Mouse (Mus musculus): Measurements from ENCODE around the gene AC170998.1. TPM values are rescaled to one million over a fixed set of nuclear protein-coding genes. Genes with fewer than 3 reads are reported as not detected.

Gene AC170998.1
- polyA plus RNA-seq, 1 experiment = 0.81 TPM

DNA sequence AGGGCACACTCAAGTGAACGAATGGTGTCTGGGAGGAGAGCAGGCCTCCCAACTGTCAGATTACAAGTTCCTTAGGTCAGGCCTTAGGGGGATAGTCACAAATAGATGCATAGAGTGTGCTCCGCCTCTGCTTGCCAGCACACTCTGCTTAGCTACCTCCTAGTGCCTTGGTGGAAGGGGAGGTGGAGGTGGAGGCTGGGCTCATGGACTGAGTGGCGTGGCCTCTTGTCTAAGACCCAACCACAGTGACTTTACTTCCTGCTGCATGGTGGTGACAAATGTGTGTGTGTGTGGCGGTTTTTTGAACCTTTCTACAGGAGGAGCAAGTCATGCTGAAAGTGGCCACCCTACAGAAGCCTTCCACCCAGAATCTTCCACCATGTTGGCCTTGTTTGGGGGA, 10.6 kb downstream of the AC170998.1 start:
- H3K36me3 ChIP-seq (ENCODE audit: control insufficient read depth, insufficient read depth, low read length) = peaks cover 8% of the 10 kb centered on the region
- TF ChIP-seq CTCF (IDR thresholded peaks at IDR 0.05; ENCODE audit: extremely low read depth, insufficient read depth, insufficient read length, insufficient replicate concordance) (no peak), POLR2A (IDR thresholded peaks at IDR 0.05; ENCODE audit: low read depth, low read length) (no peak)
- DNase-seq (ENCODE audit: low read depth in 1 of 2, low spot score in 2 of 2) = no peak
- no peaks in the 10 kb centered on the region for H3K27me3 ChIP-seq (ENCODE audit: control insufficient read depth, insufficient read depth, low read length)
- H3K27ac ChIP-seq (ENCODE audit: insufficient read depth, low read length) = no peak overlapping the region
- 44% methylated on average over 4 of the region's 4 CpGs for WGBS
- no peaks in the 10 kb centered on the region for H3K4me1 ChIP-seq (ENCODE audit: control insufficient read depth, insufficient read depth, insufficient read length)
- no peak overlapping the region for H3K4me3 ChIP-seq (ENCODE audit: extremely low read depth, insufficient read depth, insufficient read length)

DNA sequence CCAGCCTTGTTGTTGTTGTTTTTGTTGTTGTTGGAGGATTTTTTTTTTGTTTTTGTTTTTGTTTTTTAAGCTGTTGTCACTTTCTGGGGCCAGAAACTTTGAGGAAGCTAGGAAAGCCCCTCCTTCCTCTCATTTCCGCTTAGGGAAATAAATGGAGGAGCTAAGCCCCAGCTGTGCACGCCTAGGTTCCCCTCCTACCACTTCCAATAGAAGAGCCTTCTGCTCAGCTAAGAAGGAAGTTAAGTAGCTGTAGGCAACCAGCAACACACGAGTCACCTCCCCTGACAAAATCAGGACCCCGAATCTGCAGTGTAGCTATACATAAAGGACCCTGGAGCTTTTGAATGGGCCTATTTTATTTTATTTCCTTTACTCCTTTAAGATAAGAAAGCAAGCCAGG, 12.1 kb downstream of the AC170998.1 start:
- no peak for DNase-seq (ENCODE audit: low read depth in 1 of 2, low spot score in 2 of 2)
- Histone ChIP-seq H3K36me3 (ENCODE audit: control insufficient read depth, insufficient read depth, low read length) (peaks cover 18% of the 10 kb centered on the region), H3K27me3 (ENCODE audit: control insufficient read depth, insufficient read depth, low read length) (no peaks in the 10 kb centered on the region), H3K27ac (ENCODE audit: insufficient read depth, low read length) (no peak overlapping the region), H3K4me1 (ENCODE audit: control insufficient read depth, insufficient read depth, insufficient read length) (no peaks in the 10 kb centered on the region), H3K4me3 (ENCODE audit: extremely low read depth, insufficient read depth, insufficient read length) (no peak overlapping the region)
- no peak for TF ChIP-seq CTCF (IDR thresholded peaks at IDR 0.05; ENCODE audit: extremely low read depth, insufficient read depth, insufficient read length, insufficient replicate concordance)
- TF ChIP-seq POLR2A (IDR thresholded peaks at IDR 0.05; ENCODE audit: low read depth, low read length) = no peak
- 49% methylated on average over 4 of the region's 4 CpGs for WGBS

DNA sequence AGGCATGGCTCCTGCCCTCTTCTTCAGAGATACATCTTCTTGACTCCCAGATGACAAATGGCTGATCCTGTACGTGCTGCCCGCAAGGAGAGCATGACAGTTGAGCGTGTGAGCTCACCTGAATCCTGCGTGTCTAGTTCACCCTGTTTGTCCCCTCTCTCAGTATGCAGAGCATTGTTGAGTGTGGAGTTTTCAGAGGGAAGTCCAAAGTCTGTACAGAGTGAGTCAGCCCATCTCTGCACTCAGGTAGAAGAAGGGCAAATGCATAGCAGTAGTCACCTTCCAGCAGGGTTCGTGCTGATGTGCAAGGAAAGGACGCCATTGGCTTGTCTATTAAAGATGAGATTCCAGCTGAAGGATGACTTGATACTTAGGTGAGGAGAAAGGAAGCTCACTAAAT, 13.4 kb downstream of the AC170998.1 start:
- no peak for DNase-seq (ENCODE audit: low read depth in 1 of 2, low spot score in 2 of 2)
- Histone ChIP-seq H3K27me3 (ENCODE audit: control insufficient read depth, insufficient read depth, low read length) (no peaks in the 10 kb centered on the region), H3K4me3 (ENCODE audit: extremely low read depth, insufficient read depth, insufficient read length) (no peak overlapping the region), H3K27ac (ENCODE audit: insufficient read depth, low read length) (no peak overlapping the region), H3K4me1 (ENCODE audit: control insufficient read depth, insufficient read depth, insufficient read length) (no peaks in the 10 kb centered on the region), H3K36me3 (ENCODE audit: control insufficient read depth, insufficient read depth, low read length) (peaks cover 27% of the 10 kb centered on the region)
- 97% methylated on average over 6 of the region's 6 CpGs for WGBS
- TF ChIP-seq POLR2A (IDR thresholded peaks at IDR 0.05; ENCODE audit: low read depth, low read length) = no peak
- no peak for TF ChIP-seq CTCF (IDR thresholded peaks at IDR 0.05; ENCODE audit: extremely low read depth, insufficient read depth, insufficient read length, insufficient replicate concordance)

GRCm38 (mm10) chr17:28743145-28743866, 17.4 kb downstream of the AC170998.1 start:
- DNase-seq (ENCODE audit: low read depth in 1 of 2, low spot score in 2 of 2) = no peak
- no peak for TF ChIP-seq CTCF (IDR thresholded peaks at IDR 0.05; ENCODE audit: extremely low read depth, insufficient read depth, insufficient read length, insufficient replicate concordance)

DNA sequence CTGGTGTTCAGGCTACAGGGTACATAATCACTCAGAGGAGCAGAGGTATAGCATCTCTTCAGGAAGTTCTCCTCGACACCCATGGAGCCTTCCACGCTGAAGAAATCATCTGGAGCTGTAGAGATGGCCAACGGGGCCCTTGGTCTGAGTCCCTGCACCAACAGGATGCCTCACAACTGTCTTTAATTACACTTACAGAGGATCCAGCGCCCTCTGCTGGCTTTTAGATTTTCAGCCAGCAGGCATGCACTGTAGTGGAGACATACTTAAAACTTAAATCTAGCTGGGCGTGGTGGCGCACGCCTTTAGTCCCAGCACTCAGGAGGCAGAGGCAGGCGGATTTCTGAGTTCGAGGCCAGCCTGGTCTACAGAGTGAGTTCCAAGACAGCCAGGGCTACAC, 18.0 kb downstream of the AC170998.1 start:
- H3K27ac ChIP-seq (ENCODE audit: insufficient read depth, low read length) = no peak overlapping the region
- WGBS = 92% methylated on average over 9 of the region's 9 CpGs
- H3K4me1 ChIP-seq (ENCODE audit: control insufficient read depth, insufficient read depth, insufficient read length) = no peaks in the 10 kb centered on the region
- H3K4me3 ChIP-seq (ENCODE audit: extremely low read depth, insufficient read depth, insufficient read length) = no peak overlapping the region
- H3K27me3 ChIP-seq (ENCODE audit: control insufficient read depth, insufficient read depth, low read length) = no peaks in the 10 kb centered on the region
- TF ChIP-seq POLR2A (IDR thresholded peaks at IDR 0.05; ENCODE audit: low read depth, low read length) = no peak
- no peak for TF ChIP-seq CTCF (IDR thresholded peaks at IDR 0.05; ENCODE audit: extremely low read depth, insufficient read depth, insufficient read length, insufficient replicate concordance)
- peaks cover 53% of the 10 kb centered on the region for H3K36me3 ChIP-seq (ENCODE audit: control insufficient read depth, insufficient read depth, low read length)
- DNase-seq (ENCODE audit: low read depth in 1 of 2, low spot score in 2 of 2) = no peak

More at GRCm38 (mm10) chr17:28743145-28743866, 17.4 kb downstream of the AC170998.1 start:
- Histone ChIP-seq H3K4me3 (ENCODE audit: extremely low read depth, insufficient read depth, insufficient read length) (no peak overlapping the region), H3K36me3 (ENCODE audit: control insufficient read depth, insufficient read depth, low read length) (peaks cover 50% of the 10 kb centered on the region), H3K27me3 (ENCODE audit: control insufficient read depth, insufficient read depth, low read length) (no peaks in the 10 kb centered on the region), H3K4me1 (ENCODE audit: control insufficient read depth, insufficient read depth, insufficient read length) (no peaks in the 10 kb centered on the region), H3K27ac (ENCODE audit: insufficient read depth, low read length) (no peak overlapping the region)
- 92% methylated on average over 11 of the region's 11 CpGs for WGBS

GRCm38 (mm10) chr17:28745773-28746172, 19.9 kb downstream of the AC170998.1 start:
- no peak overlapping the region for H3K4me3 ChIP-seq (ENCODE audit: extremely low read depth, insufficient read depth, insufficient read length)
- 94% methylated on average over 6 of the region's 6 CpGs for WGBS
- H3K36me3 ChIP-seq (ENCODE audit: control insufficient read depth, insufficient read depth, low read length) = peaks cover 50% of the 10 kb centered on the region
- DNase-seq (ENCODE audit: low read depth in 1 of 2, low spot score in 2 of 2) = no peak
- no peak overlapping the region for H3K27ac ChIP-seq (ENCODE audit: insufficient read depth, low read length)
- TF ChIP-seq POLR2A (IDR thresholded peaks at IDR 0.05; ENCODE audit: low read depth, low read length) = no peak
- TF ChIP-seq CTCF (IDR thresholded peaks at IDR 0.05; ENCODE audit: extremely low read depth, insufficient read depth, insufficient read length, insufficient replicate concordance) = no peak
- no peaks in the 10 kb centered on the region for H3K4me1 ChIP-seq (ENCODE audit: control insufficient read depth, insufficient read depth, insufficient read length)
- H3K27me3 ChIP-seq (ENCODE audit: control insufficient read depth, insufficient read depth, low read length) = no peaks in the 10 kb centered on the region

- 85% methylated on average over 4 of the region's 4 CpGs for WGBS
- H3K36me3 ChIP-seq (ENCODE audit: control insufficient read depth, insufficient read depth, low read length) = peaks cover 38% of the 10 kb centered on the region
- H3K4me3 ChIP-seq (ENCODE audit: extremely low read depth, insufficient read depth, insufficient read length) = no peak overlapping the region
- H3K27me3 ChIP-seq (ENCODE audit: control insufficient read depth, insufficient read depth, low read length) = no peaks in the 10 kb centered on the region
- H3K4me1 ChIP-seq (ENCODE audit: control insufficient read depth, insufficient read depth, insufficient read length) = no peaks in the 10 kb centered on the region
- TF ChIP-seq POLR2A (IDR thresholded peaks at IDR 0.05; ENCODE audit: low read depth, low read length) (no peak), CTCF (IDR thresholded peaks at IDR 0.05; ENCODE audit: extremely low read depth, insufficient read depth, insufficient read length, insufficient replicate concordance) (no peak)
- no peak overlapping the region for H3K27ac ChIP-seq (ENCODE audit: insufficient read depth, low read length)
- no peak for DNase-seq (ENCODE audit: low read depth in 1 of 2, low spot score in 2 of 2)
Measured at GRCm38 (mm10) chr17:28748001-28748400, 22.1 kb downstream of the AC170998.1 start.

All from spleen, adult 2 months (tissue).